Mouse (Mus musculus): Measurements from ENCODE around the gene Hcls1.

DNA sequence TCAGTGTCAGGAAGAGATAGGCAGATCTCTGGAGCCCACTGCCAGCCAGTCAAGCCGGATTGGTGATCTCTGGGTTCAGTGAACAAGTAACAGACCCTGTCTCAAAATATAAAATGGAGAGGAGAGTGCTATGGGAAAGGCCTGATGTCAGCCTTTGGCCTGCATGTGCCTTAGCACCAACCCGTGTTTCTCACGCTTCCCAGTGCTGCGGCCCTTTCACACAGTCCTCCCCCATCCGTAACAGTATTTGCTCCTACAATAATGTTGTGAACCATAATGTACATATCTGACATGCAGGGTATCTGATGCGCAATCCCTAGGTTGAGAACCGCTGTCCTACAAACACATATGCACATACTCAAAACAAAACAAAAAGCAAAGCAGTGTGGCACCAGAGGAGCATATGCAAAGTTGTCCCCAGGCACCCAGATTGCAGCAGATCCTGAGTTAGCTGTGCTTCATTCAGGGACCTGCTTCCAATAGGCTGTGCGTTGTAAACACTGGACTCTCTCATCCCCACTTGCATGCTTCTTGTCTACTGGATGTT, 13.6 kb upstream of the Hcls1 start:
- no peak for TF ChIP-seq CTCF (IDR thresholded peaks at IDR 0.05; ENCODE audit: extremely low read depth, insufficient read depth, insufficient read length, insufficient replicate concordance)
- no peak for TF ChIP-seq POLR2A (IDR thresholded peaks at IDR 0.05; ENCODE audit: low read depth, low read length)
